10 mouse cellular contexts compared by ENCODE assay signal in the genomic region with DNA sequence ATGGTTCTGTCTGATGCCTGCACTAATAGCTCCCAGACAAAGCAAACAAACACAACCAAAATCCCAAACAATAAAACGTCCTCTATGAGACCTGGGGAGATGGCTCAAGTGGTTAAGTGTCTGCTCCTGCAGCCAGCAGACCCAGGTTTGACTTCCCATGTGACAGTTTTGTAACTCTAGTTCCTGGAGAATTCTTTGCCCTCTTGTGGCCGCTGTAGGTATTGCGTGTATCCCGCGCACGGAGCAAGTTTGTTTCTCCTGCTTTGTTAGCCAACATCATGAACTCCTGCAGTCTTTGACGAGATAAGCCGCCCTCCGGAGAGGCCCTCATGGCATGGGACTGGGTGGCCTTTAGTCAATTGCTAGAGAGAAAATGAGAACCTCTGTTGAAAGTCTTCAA. TPM values are rescaled to one million over a fixed set of nuclear protein-coding genes. Genes with fewer than 3 reads are reported as not detected.
DNase-seq lines count a peak whose midpoint lies in the region; ATAC-seq and TF ChIP-seq lines count a peak whose summit lies in the region.
"Had no signal": no experiment of that assay in that cellular context is flagged by ENCODE, and none has a peak within 500 bp of the region (broad histone marks: within the 10 kb centered on the region; RNA-seq: fewer than 3 reads in every experiment).

No protein-coding gene starts in this region.

- ATAC-seq in heart, embryonic 14.5 days (ENCODE audit: insufficient number of reproducible peaks, insufficient read depth, low FRiP score, low read depth), result no peak

- intact Hi-C loops in left cerebral cortex, postnatal 14 days (cut with DNase I), result no loop called here

- DNase-seq in layer of hippocampus, adult 11-12 months (ENCODE audit: low spot score), result peak; percentile 67
- no peak for DNase-seq in layer of hippocampus, adult 9-10 months (ENCODE audit: low spot score)
- DNase-seq in MN1 (ENCODE audit: low spot score), result peak; percentile 74
- DNase-seq in cerebellum, postnatal 4 days (ENCODE audit: low spot score in 2 of 2), result peak; percentile 67 to 81
- DNase-seq in left cerebral cortex, postnatal 14 days (ENCODE audit: low spot score in 2 of 2), result peak; percentile 62 to 83
- peak; percentile 55 for DNase-seq in testis, postnatal 14 days (ENCODE audit: low spot score)

- H3K9me3 ChIP-seq in heart, embryonic 14.5 days (ENCODE audit: control insufficient read depth, low read length), result no peaks in the 10 kb centered on the region
- H3K9me3 ChIP-seq: neural tube, embryonic 13.5 days had no signal

- H3K4me1 ChIP-seq in heart, embryonic 14.5 days (ENCODE audit: control insufficient read depth in 2 of 2, insufficient read depth in 2 of 2, low read length in 2 of 2), result no peaks in the 10 kb centered on the region

- H3K4me2 ChIP-seq in heart, embryonic 14.5 days (ENCODE audit: low read length), result 0 out of 2 replicates have a peak overlapping the region, but pooled peaks have one; percentile 18
- no peak overlapping the region for H3K4me2 ChIP-seq in myocyte (ENCODE audit: low read depth)
- H3K4me2 ChIP-seq: neural tube, embryonic 13.5 days had no signal

- H3ac ChIP-seq in myocyte (ENCODE audit: control insufficient read depth, insufficient read length), result no peak overlapping the region

- H3K27ac ChIP-seq in heart, embryonic 14.5 days (replicated peaks in 1 of 2; ENCODE audit: control insufficient read depth in 1 of 2, insufficient read depth in 1 of 2, low read depth in 2 of 2, low read length in 2 of 2), result no peak overlapping the region
- H3K27ac ChIP-seq: neural tube, embryonic 13.5 days had no signal

- no peak for TF ChIP-seq POLR2A in myocyte (IDR thresholded peaks at IDR 0.05; ENCODE audit: insufficient read length, low read depth)

- no peak overlapping the region for H3K4me3 ChIP-seq in heart, embryonic 14.5 days (ENCODE audit: control insufficient read depth in 1 of 2, insufficient read depth in 1 of 2, low read depth in 1 of 2, low read length in 2 of 2)
- H3K4me3 ChIP-seq in myocyte, result no peak overlapping the region
- H3K4me3 ChIP-seq: erythroblast, embryonic 14.5 days; neural tube, embryonic 13.5 days had no signal

- WGBS in heart, embryonic 14.5 days, result 2% methylated on average over 9 of the region's 9 CpGs

- H3K79me2 ChIP-seq in myocyte (ENCODE audit: control insufficient read depth, insufficient read depth), result no peaks in the 10 kb centered on the region

- H3K9ac ChIP-seq in heart, embryonic 14.5 days (ENCODE audit: low read length), result no peak overlapping the region
- H3K9ac ChIP-seq: neural tube, embryonic 13.5 days had no signal

- H3K36me3 ChIP-seq in heart, embryonic 14.5 days (ENCODE audit: control insufficient read depth, insufficient read depth, low read length), result no peaks in the 10 kb centered on the region
- no peaks in the 10 kb centered on the region for H3K36me3 ChIP-seq in myocyte (ENCODE audit: control insufficient read depth, insufficient read depth)
- H3K36me3 ChIP-seq: neural tube, embryonic 13.5 days had no signal

- no peaks in the 10 kb centered on the region for H3K27me3 ChIP-seq in heart, embryonic 14.5 days (ENCODE audit: control insufficient read depth, insufficient read depth, low read length)
- no peaks in the 10 kb centered on the region for H3K27me3 ChIP-seq in myocyte (ENCODE audit: control insufficient read depth, insufficient read depth, insufficient read length)
- H3K27me3 ChIP-seq: neural tube, embryonic 13.5 days had no signal

TF ChIP-seq in myocyte, 11 proteins besides CTCF, POLR2A, EP300 and RAD21:
- TF ChIP-seq REST (IDR thresholded peaks at IDR 0.05; ENCODE audit: insufficient read depth, insufficient read length) (no peak), SRF (IDR thresholded peaks at IDR 0.05; ENCODE audit: control insufficient read depth, insufficient read length, low read depth) (no peak), CEBPB (IDR thresholded peaks at IDR 0.05; ENCODE audit: insufficient read depth, poor library complexity, severe bottlenecking) (no peak), MYOG (IDR thresholded peaks at IDR 0.05; ENCODE audit: control insufficient read depth in 1 of 3, insufficient read depth in 1 of 3, insufficient read length in 2 of 3, low read depth in 2 of 3) (no peak), E2F4 (IDR thresholded peaks at IDR 0.05; ENCODE audit: insufficient read depth) (no peak), USF1 (IDR thresholded peaks at IDR 0.05; ENCODE audit: low read depth) (peak; percentile 10)
TF ChIP-seq in myocyte: peak in this region for 1.

RNA-seq across cellular contexts. Expression of gene Rpl14, which starts 20.2 kb away (rescaled TPM):
- polyA plus RNA-seq in heart, embryonic 14.5 days (2014; fragmentation: Nextera tagmentation; extraction: Ambion mirVana), result 514 and 578 TPM in 2 replicates
- total RNA-seq in left cerebral cortex, postnatal 14 days (2021), result 100 to 1,000 TPM; 219 to 256 TPM
- polyA plus RNA-seq in myocyte (2012; fragmentation: generic; extraction: Trizol), result 1,509 TPM

RNA-seq across cellular contexts. Expression of gene Entpd3, which starts 51.9 kb away (rescaled TPM):
- 0.05 TPM in 1 of 2 replicates, not detected in the other for polyA plus RNA-seq in heart, embryonic 14.5 days (2014; fragmentation: Nextera tagmentation; extraction: Ambion mirVana)
- total RNA-seq in left cerebral cortex, postnatal 14 days (2021), result 1 to 10 TPM; 3.1 to 4.7 TPM
- polyA plus RNA-seq in myocyte (2012; fragmentation: generic; extraction: Trizol), result 1.1 TPM
